Mouse (Mus musculus) embryonic facial prominence, embryonic 15.5 days (tissue): Measurements from ENCODE around the gene Slc8b1. TPM values are rescaled to one million over a fixed set of nuclear protein-coding genes. Genes with fewer than 3 reads are reported as not detected.

Experiments used
- ATAC-seq: fragments of 200-750 bp; cut with Nextera tagmentation; 2 replicates; pipeline ENCODE4 v1.8.0; 2017; ENCODE audit warnings: low read depth, moderate TSS enrichment; ENCODE audit not compliant: insufficient number of reproducible peaks, low FRiP score, low TSS enrichment
- H3K27ac ChIP-seq: fragments of 300-500 bp; sonication (generic); replicated peaks from 2 replicates; pipeline ENCODE4 v1.5.1; 2015; ENCODE audit warnings: mild to moderate bottlenecking, inconsistent platforms
- H3K27me3 ChIP-seq: fragments of 300-500 bp; sonication (generic); 2 replicates; pipeline ENCODE4 v1.6.1; 2015; ENCODE audit warnings: inconsistent platforms
- H3K36me3 ChIP-seq: fragments of 300-500 bp; sonication (generic); 2 replicates; pipeline ENCODE4 v1.6.1; 2015; ENCODE audit warnings: mild to moderate bottlenecking, inconsistent platforms
- H3K4me1 ChIP-seq: fragments of 300-500 bp; sonication (generic); 2 replicates; pipeline ENCODE4 v1.6.1; 2015; ENCODE audit warnings: inconsistent platforms
- H3K4me2 ChIP-seq: fragments of 300-500 bp; sonication (generic); replicated peaks from 2 replicates; pipeline ENCODE4 v1.6.1; 2015; ENCODE audit warnings: mild to moderate bottlenecking, inconsistent platforms
- H3K4me3 ChIP-seq: fragments of 300-500 bp; sonication (generic); replicated peaks from 2 replicates; pipeline ENCODE4 v1.5.1; 2015; ENCODE audit warnings: mild to moderate bottlenecking, inconsistent platforms
- H3K9ac ChIP-seq: fragments of 300-500 bp; sonication (generic); 2 replicates; pipeline ENCODE4 v1.6.1; 2015; ENCODE audit warnings: inconsistent platforms
- H3K9me3 ChIP-seq: fragments of 300-500 bp; sonication (generic); replicated peaks from 2 replicates; pipeline ENCODE4 v1.6.1; 2016; ENCODE audit warnings: inconsistent platforms
- WGBS: fragments of 180-500 bp; shearing (Covaris S2); methylation state at CpG from one replicate; pipeline ENCODE4 v1.1.7; 2015; 5-methylcytosine and 5-hydroxymethylcytosine counted together
- polyA plus RNA-seq: library from polyadenylated mRNA; unstranded; fragments of >200 nt; fragmentation: Nextera tagmentation; extraction: Ambion mirVana; gene quantifications from 2 replicates; pipeline ENCODE4 v1.2.1, GENCODE M21; 2015

The Slc8b1 gene
- polyA plus RNA-seq, 1 experiment from 2014 or later: 9.0 TPM

DNA sequence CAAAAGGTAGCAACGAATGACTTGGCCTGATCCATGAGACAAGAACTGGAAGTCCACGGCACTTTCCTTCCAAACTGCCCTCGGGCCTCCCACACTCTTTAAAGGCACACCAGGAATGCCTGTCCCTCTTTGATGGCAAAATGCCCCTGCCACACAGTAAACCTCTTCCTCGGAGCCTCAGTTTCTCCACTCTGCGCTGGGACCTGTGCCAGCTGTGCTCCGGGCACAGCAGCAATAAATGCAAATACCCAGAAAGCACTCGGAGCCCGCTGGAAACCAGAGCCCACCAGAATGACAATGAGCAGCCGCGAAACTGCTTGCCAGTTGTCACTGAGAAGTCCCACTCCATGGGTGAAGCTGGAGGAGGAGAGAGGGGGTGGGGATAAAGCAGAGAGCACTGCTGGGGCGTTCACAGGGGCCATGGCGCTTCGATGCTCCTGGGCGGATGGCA lies 56.8 kb downstream of the Slc8b1 start:
- no peak overlapping the region for H3K4me3 ChIP-seq
- H3K36me3 ChIP-seq: no peaks in the 10 kb centered on the region
- no peaks in the 10 kb centered on the region for H3K9me3 ChIP-seq
- H3K27ac ChIP-seq: peak overlapping the region; percentile 89
- 29% methylated on average over 14 of the region's 14 CpGs for WGBS
- peak overlapping the region; percentile 24 for H3K4me2 ChIP-seq
- H3K4me1 ChIP-seq: peaks cover 88% of the 10 kb centered on the region
- no peak for ATAC-seq
- no peak overlapping the region; the same call in 1 of the 2 replicates for H3K9ac ChIP-seq
- H3K27me3 ChIP-seq: no peaks in the 10 kb centered on the region

DNA sequence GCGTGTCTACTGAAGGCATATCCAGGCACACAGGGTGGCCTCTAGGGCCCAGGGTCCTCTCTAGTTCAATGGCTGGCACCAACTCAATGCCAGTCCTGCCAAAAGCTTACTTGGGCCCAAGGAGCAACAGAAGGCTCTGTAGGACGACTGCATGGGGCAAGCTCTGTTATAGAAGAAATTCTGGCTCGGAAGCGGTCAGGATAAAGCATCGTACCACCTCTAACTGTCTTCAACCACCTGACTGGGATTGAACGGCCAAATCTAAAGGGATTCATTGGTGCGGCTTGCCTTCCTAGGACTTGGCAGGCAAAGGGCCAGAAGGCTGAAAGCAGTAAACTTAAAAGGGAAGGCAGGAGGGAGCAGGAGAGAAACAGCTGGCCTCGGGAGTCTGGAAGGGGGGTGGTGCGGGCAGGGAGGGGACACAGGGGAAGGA lies 57.4 kb downstream of the Slc8b1 start:
- peak overlapping the region; percentile 89 for H3K27ac ChIP-seq
- ATAC-seq: no peak
- H3K9ac ChIP-seq: no peak overlapping the region; the same call in 1 of the 2 replicates

DNA sequence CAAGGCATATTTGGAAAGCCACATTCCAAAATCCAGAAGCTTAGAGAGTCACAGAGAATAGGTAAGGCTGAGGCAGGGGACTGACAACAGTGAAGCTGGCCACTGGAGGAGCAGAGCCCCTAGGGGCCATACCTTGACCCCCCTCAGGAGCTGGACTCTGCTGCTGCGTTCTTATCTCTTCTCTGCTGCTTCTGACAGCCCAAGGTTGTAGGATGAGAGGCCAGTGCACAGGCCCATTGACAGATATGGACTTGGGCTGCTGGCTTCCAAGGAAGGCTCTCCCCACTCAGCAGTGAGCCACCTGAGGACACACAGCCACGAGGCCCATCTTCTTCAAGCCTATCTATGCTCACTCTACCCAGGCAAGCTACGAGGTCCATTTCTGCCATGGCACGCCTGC lies 58.0 kb downstream of the Slc8b1 start:
- no peaks in the 10 kb centered on the region for H3K9me3 ChIP-seq
- ATAC-seq: no peak
- no peaks in the 10 kb centered on the region for H3K27me3 ChIP-seq
- peak overlapping the region; percentile 89; the same call in 1 of the 2 replicates for H3K27ac ChIP-seq
- H3K4me3 ChIP-seq: no peak overlapping the region
- WGBS: 83% methylated on average over 4 of the region's 4 CpGs
- H3K9ac ChIP-seq: no peak overlapping the region
- no peak overlapping the region for H3K4me2 ChIP-seq
- peaks cover 76% of the 10 kb centered on the region for H3K4me1 ChIP-seq
- no peaks in the 10 kb centered on the region for H3K36me3 ChIP-seq

More for the DNA sequence above, 57.4 kb downstream of the Slc8b1 start:
- WGBS: 39% methylated on average over 9 of the region's 9 CpGs
- no peaks in the 10 kb centered on the region for H3K27me3 ChIP-seq
- no peaks in the 10 kb centered on the region for H3K9me3 ChIP-seq
- H3K4me2 ChIP-seq: no peak overlapping the region
- H3K4me3 ChIP-seq: no peak overlapping the region
- no peaks in the 10 kb centered on the region for H3K36me3 ChIP-seq
- peaks cover 82% of the 10 kb centered on the region for H3K4me1 ChIP-seq

DNA sequence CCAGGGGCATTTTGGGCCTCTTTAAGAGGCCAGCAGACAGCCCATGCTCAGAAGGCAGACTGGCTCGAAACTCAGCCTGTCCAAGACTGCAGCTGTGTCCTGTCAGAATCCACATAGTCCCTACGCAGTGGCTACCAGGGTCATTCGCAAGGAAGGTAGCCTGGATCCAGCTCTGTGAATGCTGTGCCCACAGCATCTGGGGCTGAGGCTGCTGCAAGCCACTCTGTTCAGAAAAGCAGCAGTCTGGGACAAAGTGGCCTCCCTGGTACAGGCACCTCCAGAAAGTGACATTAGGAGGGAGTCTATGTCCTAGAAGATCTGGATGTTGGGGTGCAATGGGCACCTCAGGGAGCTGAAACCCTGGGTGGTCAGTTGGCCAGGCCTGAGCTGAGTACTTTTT lies 58.8 kb downstream of the Slc8b1 start:
- WGBS: 86% methylated on average over 3 of the region's 3 CpGs
- no peak for ATAC-seq
- Histone ChIP-seq H3K9ac (no peak overlapping the region), H3K4me2 (no peak overlapping the region), H3K4me1 (peaks cover 72% of the 10 kb centered on the region), H3K9me3 (no peaks in the 10 kb centered on the region), H3K36me3 (no peaks in the 10 kb centered on the region), H3K4me3 (no peak overlapping the region), H3K27ac (0 out of 2 replicates have a peak overlapping the region, but pooled peaks have one; percentile 4), H3K27me3 (no peaks in the 10 kb centered on the region)

DNA sequence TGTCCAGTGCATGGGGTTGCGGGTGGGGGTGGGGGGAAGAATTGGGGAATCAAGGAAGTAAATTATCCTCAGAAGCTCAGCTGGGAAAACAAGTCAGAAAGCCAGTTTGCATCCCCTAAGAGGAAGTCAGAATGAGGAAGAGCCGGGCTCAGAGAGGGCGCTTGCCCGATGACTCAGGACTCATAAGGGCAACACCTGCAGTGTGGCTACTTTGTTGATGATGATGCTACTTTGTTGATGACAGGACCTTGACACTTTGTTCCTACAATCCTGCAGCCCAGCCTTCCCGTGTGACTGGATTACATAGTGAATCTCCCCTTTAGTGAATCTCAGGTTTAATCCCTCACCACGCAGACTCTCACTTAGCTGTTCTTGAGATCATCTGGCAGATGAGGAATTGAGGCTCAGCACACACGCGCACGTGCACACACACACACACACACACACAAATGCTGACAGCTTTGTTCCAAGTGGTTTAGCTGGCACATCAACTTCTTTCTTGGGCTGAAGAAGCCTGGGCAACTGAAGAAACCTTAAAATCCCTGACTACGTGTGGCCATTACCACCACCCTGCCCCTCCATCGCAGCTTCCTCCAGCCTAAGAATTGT lies 59.4 kb downstream of the Slc8b1 start:
- Histone ChIP-seq H3K4me1 (peaks cover 66% of the 10 kb centered on the region), H3K27me3 (no peaks in the 10 kb centered on the region), H3K4me3 (no peak overlapping the region), H3K36me3 (no peaks in the 10 kb centered on the region), H3K9ac (no peak overlapping the region), H3K4me2 (no peak overlapping the region), H3K9me3 (no peaks in the 10 kb centered on the region), H3K27ac (no peak overlapping the region)
- ATAC-seq: no peak
- WGBS: 78% methylated on average over 11 of the region's 11 CpGs

DNA sequence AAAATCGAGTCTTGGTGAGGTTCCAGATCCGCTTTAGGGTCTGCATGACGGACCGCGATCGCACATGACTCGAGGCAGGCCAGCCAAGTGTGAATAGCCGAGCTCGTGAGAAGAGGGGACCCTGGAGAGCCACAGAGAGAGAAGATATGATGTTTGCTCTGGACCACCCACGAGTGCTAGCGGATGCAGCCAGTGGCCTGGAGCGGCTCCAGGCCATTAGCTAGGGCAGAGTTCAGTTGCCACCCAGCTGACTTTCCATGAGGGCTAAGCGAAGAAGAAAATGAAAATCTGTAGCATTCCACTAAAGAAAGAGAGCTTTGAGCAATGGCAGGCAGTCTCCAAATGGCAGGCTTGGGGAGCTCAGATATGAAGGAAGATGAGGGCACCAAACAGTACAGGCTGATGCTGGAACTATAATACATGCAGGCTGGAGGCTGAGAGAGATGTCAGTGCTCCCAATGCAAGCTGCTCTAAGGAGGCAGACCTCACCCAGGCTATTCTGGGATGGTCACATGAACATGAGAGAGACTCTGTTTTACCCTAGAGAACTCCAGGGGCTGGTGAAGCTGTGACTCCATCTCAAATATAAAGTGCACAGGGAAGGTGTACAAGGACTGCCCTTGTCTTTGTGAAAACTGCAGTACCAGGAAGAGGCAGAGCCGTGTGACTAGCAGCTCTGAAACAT lies 60.2 kb downstream of the Slc8b1 start:
- WGBS: 52% methylated on average over 14 of the region's 14 CpGs
- ATAC-seq: no peak

DNA sequence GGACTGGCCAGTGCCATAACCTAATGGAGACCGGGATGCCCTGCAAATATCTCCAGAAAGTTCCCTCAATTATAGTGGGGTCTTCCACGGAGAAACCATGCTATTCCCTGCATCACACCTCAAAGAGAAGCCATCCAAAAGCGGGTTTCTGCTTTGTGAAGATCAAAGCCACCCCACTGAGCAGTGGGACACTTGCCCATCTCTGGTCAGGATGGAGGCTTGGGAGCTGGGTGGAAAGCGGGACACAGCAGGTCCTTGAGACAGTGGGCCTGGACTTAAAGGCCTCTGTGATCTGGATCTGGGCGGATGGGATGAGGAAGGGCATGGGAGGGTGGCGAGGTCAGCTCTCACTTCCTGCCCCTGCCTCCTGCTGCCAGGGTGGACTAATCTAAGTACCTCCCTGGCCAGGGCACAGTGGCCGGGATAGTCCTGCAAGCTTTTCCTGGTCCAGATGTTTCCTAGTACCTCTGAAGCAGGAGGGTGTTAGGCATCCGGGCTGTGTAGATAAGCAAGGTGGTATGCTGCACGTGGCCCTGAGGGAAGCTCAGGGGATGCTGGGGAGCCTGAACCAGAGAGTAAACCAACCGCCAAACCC lies 63.6 kb downstream of the Slc8b1 start:
- WGBS: 79% methylated on average over 10 of the region's 10 CpGs
- peaks cover 58% of the 10 kb centered on the region for H3K4me1 ChIP-seq

More for the DNA sequence above, 60.2 kb downstream of the Slc8b1 start:
- H3K4me1 ChIP-seq: peaks cover 57% of the 10 kb centered on the region
- H3K36me3 ChIP-seq: no peaks in the 10 kb centered on the region
- H3K27ac ChIP-seq: peak overlapping the region; percentile 48; the same call in 1 of the 2 replicates
- H3K4me2 ChIP-seq: no peak overlapping the region
- no peak overlapping the region for H3K4me3 ChIP-seq
- H3K9me3 ChIP-seq: no peaks in the 10 kb centered on the region
- no peaks in the 10 kb centered on the region for H3K27me3 ChIP-seq
- no peak overlapping the region for H3K9ac ChIP-seq

DNA sequence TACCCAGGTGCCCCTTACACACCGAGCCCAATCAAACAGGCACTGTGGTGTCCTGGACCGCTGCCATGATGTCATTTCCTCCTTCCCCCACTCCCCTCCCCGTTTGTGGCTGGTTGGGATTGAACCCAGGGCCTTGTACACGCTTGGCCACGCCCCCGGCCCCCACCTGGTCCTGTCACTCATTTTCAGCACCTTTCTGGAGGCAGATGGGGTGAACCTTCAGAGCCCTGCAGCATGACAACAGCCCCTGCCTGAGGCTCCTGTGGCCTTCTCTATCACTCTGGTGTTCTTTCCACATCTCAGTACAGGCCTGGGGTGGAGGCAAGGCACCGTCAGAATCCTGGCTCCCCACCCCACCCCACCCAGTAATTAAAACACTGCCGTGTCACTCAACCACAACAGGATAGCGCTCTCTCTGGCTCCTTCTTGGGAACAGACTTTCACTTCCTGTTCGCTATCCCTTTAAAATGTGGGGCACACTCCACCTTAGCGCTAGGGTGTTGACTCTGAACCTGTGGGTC lies 65.9 kb downstream of the Slc8b1 start:
- 71% methylated on average over 11 of the region's 11 CpGs for WGBS
- H3K27ac ChIP-seq: no peak overlapping the region
- H3K36me3 ChIP-seq: peaks cover 5% of the 10 kb centered on the region; the same call in 1 of the 2 replicates
- no peaks in the 10 kb centered on the region for H3K9me3 ChIP-seq
- H3K9ac ChIP-seq: no peak overlapping the region
- H3K4me1 ChIP-seq: peaks cover 43% of the 10 kb centered on the region
- H3K4me2 ChIP-seq: no peak overlapping the region
- ATAC-seq: no peak
- H3K27me3 ChIP-seq: no peaks in the 10 kb centered on the region
- H3K4me3 ChIP-seq: no peak overlapping the region

More for the DNA sequence above, 63.6 kb downstream of the Slc8b1 start:
- Histone ChIP-seq H3K4me2 (no peak overlapping the region), H3K27ac (no peak overlapping the region), H3K9me3 (no peaks in the 10 kb centered on the region), H3K27me3 (no peaks in the 10 kb centered on the region), H3K9ac (no peak overlapping the region), H3K36me3 (no peaks in the 10 kb centered on the region), H3K4me3 (no peak overlapping the region)
- no peak for ATAC-seq

DNA sequence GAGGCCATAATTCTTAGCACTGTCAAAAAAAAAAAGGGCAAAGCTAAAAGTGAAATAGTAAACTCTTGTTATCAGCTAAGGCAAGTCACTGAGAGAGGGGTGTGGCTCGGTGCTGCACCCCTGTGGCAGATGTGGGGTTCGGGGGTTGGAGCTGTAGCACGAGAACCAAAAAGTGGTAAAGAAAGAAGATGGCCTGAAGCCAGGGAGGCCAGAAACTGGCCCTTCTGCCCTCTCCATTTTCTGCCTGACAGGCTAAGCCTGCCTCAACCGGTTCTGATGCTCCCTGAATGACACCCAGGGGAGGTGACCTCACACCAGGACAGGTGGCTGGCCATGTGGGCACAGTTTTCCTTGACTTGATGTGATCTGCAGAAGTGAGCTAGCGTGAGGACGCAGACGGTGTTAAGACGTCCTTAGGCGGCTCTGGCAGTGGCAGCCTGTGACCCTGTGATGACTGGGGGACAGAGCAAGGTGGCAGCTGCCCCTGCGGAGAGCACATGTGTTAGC lies 67.0 kb downstream of the Slc8b1 start:
- peaks cover 11% of the 10 kb centered on the region; the same call in 1 of the 2 replicates for H3K36me3 ChIP-seq
- H3K4me2 ChIP-seq: no peak overlapping the region
- no peak overlapping the region for H3K4me3 ChIP-seq
- WGBS: 35% methylated on average over 10 of the region's 10 CpGs
- 0 out of 2 replicates have a peak, but pooled peaks have one; percentile 8 for ATAC-seq
- no peaks in the 10 kb centered on the region for H3K9me3 ChIP-seq
- peaks cover 39% of the 10 kb centered on the region for H3K4me1 ChIP-seq
- H3K27ac ChIP-seq: peak overlapping the region; percentile 79
- H3K9ac ChIP-seq: no peak overlapping the region
- no peaks in the 10 kb centered on the region for H3K27me3 ChIP-seq

DNA sequence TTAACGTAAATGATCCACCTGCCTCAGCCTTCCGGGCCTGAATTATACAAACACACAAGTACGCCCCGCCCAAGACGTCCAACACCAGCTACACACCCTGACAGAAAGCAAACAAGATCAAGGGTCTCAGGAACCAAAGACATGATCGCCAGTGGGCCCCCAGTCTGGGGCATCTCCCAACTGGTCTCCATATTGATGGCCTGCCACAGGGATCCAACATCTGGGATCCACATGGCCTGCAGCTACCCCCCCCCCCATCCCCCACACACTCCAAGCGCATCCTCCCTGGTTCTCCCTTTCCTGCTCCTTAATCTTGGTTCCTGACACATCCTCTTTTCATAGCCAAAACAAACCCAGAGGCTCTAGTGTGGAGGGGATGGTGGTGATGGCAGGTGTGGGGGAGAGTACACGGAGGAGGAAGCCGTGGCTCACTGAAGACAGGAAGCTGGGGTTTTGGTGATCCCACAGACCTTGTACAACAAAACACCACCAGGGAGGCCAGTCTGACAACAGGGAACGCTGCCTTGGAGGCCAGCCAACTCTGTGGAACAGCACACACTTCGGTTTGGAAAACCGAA lies 67.6 kb downstream of the Slc8b1 start:
- H3K4me2 ChIP-seq: peak overlapping the region; percentile 25; the same call in 1 of the 2 replicates
- H3K9ac ChIP-seq: no peak overlapping the region
- 13% methylated on average over 12 of the region's 12 CpGs for WGBS
- no peak for ATAC-seq
- peak overlapping the region; percentile 79 for H3K27ac ChIP-seq
- H3K36me3 ChIP-seq: peaks cover 17% of the 10 kb centered on the region; the same call in 1 of the 2 replicates
- H3K4me1 ChIP-seq: peaks cover 39% of the 10 kb centered on the region
- no peaks in the 10 kb centered on the region for H3K27me3 ChIP-seq
- no peak overlapping the region for H3K4me3 ChIP-seq
- no peaks in the 10 kb centered on the region for H3K9me3 ChIP-seq
